Mouse (Mus musculus) A20 (cell line): ENCODE measurements around the gene Med11.

Source experiments
- DNase-seq: peaks from one replicate; pipeline ENCODE4 v3.0.0-alpha.2; 2011; ENCODE audit warnings: low read depth, low spot score

Gene Med11

GRCm38 (mm10) chr11:70502018-70502417, 50.3 kb downstream of the Med11 start:
- no peak for DNase-seq
